Mouse (Mus musculus) thymus, postnatal 36 days (tissue): ENCODE measurements around the gene Ccpg1.

Experiments
- DNase-seq, 2 experiments: peaks; one replicate each; pipeline ENCODE4 v3.0.0; 2022; ENCODE audit warnings: mixed read lengths in 2 of 2

The Ccpg1 gene

GRCm38 (mm10) chr9:72996167-72996566 is 10.9 kb downstream of the Ccpg1 start:
- no peak for DNase-seq

GRCm38 (mm10) chr9:72996806-72997205 is 11.6 kb downstream of the Ccpg1 start:
- no peak for DNase-seq

DNA sequence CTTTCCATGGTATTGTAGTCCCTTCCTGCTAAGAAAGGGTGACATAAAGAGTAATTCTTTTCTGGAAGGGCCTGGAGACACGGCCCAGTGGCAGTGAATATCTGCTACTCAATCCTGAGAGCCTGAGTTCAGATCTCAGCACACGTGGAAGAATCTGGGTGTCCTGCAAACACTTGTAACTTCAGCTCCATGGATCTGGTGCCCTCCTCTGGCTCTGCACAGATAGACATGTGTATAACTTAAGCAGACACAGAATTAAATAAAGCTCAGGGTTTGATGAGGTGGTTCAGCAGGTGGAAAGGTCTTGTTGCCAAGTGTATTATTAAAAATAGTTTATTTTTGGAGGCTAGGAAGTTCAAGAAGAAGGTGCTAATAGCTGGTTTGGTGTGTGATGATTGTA is 15.3 kb downstream of the Ccpg1 start:
- DNase-seq: no peak

- no peak for DNase-seq
These were observed 16.2 kb downstream of the Ccpg1 start for GRCm38 (mm10) chr9:73001314-73002011.

DNA sequence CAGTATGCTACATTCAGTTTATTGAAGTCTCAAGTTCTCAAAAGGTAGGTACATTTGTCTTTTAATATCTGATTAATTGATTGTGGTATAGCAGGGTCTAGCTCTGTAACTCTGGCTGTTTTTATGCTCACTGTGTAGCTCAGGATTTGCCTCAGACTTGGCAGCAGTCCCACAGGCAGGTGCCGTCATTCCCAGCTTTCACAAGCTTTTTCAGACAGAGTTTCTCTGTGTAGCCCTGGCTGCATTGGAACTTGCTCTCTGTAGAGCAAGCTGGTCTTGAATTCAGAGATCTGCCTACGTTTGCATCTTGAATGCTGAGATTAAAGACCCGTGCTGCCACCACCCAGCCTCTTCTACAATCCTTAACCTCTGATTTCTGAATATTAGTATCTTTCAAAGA is 16.9 kb downstream of the Ccpg1 start:
- DNase-seq: no peak

- DNase-seq: no peak
These were observed 18.8 kb downstream of the Ccpg1 start for GRCm38 (mm10) chr9:73004076-73004475.

DNA sequence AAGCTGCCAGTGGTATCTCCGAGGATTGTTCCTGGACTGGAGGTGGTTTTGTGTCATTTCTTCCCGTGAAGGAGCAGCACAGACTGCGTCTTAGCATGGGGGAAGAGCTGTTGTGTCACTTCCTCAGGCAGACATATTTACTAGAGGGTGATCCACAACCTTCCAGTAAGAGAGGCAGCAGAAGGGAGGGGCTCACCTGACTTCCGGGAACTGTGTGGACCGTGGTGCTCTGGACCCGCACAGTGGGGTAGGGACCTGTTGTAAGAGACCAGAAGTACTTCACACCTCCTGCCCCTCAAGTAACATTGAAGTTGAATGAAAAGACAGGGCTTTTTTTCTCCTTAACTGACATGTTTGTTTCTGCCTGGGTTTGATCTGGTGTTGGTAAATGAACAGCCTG is 19.9 kb downstream of the Ccpg1 start:
- no peak for DNase-seq

GRCm38 (mm10) chr9:73006175-73006574 is 20.9 kb downstream of the Ccpg1 start:
- DNase-seq: peak in 1 of 2 experiments; percentile 11

GRCm38 (mm10) chr9:73008384-73008783 is 23.2 kb downstream of the Ccpg1 start:
- no peak for DNase-seq

DNA sequence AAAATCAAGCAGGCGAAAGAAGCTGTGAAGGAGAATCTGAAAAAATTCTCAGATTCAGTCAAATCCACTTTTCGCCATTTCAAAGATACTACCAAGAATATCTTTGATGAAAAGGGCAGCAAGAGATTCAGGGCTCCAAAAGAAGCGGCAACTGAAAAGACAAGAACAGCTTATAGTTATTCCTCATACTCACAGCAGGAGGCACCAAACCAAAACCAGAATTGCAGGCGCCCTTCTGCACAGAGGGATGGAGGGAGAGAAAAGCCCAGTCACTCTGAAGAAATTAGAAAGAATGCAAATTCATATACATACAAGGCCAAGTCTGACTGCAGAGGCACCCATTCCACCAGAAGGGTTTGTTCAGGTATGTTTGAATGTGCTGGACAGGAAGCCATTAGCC is 27.4 kb downstream of the Ccpg1 start:
- no peak for DNase-seq

DNA sequence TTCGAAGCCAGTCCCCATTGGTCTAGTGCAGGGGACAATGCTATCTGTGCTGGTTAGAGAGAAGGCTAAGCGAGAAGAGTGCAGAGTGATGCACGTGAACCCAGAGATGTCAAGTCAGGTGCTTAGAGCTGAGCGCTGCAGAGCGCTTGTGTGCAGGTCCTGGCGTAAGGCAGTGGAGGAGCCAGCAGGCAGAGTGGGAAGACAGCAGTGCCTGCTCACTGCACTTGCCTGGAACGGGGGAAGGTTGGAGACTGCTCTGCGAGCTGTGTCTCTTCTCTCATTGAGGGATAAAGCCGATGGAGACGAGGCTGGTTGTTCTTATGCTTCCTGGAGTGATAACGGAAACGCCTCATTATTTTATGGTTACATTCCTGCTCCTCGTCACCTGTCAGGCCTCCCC is 29.5 kb downstream of the Ccpg1 start:
- no peak for DNase-seq

GRCm38 (mm10) chr9:73019841-73020240 is 34.6 kb downstream of the Ccpg1 start:
- DNase-seq: no peak

GRCm38 (mm10) chr9:73020566-73021097 is 35.4 kb downstream of the Ccpg1 start:
- DNase-seq: no peak

GRCm38 (mm10) chr9:73025818-73026636 is 40.8 kb downstream of the Ccpg1 start:
- no peak for DNase-seq

DNA sequence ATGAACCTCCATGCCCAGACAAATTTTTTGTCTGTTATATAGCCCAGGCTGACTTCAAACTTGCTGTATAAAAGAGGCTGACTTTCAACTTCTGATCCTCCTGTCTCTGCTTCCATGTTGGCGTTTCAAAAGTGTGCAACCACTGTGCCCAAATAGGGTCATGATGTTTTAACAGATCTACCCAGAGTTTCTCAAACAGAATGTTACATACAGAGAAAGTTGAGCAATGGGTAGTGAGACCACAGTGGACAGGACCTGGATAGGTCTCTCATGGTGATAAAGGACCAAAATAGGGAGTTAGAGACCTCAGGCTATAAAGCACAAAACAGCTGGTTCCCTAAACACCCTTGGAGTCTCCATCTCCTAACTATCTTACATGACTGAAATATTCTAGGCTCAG is 45.2 kb downstream of the Ccpg1 start:
- no peak for DNase-seq

- no peak for DNase-seq
These were observed 46.2 kb downstream of the Ccpg1 start for GRCm38 (mm10) chr9:73031421-73031820.

DNA sequence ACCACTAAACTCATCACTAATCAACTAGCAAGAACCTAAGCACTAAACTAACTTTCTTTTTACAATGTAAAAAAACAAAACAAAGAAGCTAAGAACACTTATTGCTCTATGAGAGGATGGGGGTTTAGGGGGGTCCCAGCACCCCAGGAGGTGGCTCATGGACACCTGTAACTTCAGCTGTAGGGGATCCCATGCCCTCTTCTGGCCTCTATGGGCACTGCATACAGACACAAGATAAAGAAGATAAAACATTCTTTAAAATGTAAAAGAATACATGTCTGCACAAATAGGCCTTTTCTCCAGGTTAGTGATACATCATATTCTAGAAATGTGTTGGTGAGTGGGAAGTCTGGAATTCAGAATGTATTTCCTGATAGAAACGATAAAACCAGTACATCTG is 48.2 kb downstream of the Ccpg1 start:
- no peak for DNase-seq

DNA sequence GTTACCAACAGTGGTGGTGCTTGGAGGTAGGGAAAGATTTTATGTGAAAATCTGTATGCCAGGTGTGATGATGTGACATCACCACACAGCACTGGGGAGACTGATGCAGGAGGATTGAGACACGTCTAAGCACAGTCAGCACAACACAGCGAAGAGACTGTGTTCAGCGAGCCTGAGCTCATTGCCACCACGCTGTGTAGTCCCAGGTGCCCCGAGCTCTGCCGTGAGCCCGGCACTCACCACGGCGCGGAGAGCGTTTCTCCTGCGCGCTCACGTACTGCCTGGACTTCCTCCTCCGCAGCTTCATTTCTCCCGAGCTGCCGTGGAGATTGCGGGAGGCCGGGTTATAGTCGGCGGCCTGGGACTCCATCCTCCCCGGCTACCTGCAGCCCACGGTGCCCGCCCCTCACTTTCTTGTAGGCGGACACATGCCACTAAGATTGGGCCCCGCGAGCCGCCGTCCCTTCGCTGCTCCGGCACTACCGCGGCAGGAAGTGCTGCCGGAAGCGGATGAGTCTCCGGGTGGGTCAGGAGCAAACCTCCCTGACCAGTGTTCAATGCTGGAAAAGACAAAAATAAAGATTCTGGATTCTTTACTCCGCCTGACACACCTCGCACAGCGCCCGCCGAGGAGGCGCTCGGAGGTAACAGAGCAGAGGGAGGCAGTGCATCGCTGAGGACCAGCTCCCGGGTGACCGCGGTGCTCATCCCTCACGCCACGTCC is 54.2 kb downstream of the Ccpg1 start:
- peak; percentile 93 to 94 for DNase-seq

DNA sequence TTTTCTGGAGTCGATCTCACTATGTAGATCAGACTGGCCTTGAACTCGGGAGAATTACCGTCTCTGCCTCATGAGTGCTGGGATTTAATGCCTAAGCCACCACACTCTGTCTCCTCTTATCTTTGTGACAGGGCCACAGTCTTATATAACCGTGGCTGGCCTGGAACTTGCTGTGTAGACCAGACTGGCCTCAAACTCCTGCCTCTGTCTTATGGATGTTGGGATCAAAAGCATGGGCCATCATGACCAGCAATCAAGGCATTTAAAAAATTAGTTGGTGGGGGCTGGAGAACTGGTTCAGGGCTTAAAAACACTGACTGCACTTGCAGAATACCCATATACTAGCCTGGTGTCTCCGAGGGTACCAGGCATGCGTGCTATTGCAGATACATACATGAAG is 54.9 kb downstream of the Ccpg1 start, which contains the start of gene Pigb:
Pigb (minus strand) TSS at position 299 of the 400 bp plus-strand sequence.
- no peak for DNase-seq

DNA sequence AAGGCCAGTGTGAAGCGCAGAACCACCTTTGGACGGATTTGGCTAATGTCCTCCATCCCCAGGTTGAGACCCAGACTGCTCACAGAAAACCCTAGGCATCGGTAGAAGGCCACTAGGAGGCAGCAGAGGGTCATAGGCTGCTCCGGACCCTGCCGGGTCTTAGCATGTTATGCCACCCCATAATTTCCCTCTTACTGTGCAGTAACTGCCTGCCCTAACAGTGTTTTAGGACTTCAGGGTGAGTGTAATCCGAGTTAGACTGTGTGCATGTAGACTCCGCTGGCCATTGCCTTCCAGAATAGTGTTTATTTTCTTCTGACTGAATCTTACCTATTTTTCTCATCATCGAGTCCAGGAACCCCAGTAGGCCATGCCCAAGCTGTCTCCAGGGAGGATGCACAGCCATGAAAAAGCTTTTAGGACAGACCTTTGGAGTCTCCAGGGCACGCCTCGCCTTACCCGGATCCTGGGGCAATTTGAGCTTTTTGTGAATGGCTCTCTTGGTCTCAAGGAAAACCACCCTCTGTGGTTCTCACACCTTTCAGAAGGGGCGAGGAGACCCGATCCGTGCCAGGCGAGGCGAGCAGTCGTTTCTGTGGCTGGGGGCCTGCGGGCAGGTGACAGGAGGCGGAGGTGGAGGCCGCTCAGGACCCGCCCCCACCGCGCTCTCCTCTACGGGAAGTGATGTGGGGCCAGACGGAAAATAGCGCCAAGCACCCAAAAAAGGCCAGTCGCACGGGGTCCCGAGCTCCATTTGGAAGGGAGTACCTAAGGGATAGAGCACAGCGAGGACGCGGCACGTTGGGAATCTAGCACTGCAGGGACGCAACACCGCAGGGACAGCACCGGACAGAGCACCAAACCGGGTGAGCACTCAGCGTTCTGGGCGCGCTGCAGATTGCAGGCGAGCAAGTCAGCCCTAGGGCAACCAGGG is 59.2 kb downstream of the Ccpg1 start, which contains the start of gene Rab27a:
Rab27a (plus strand) TSS at position 709 of the 934 bp plus-strand sequence.
- peak; percentile 85 for DNase-seq

GRCm38 (mm10) chr9:73045204-73045603 is 60.0 kb downstream of the Ccpg1 start:
- peak in 1 of 2 experiments; percentile 14 for DNase-seq

- no peak for DNase-seq
These were observed 60.5 kb downstream of the Ccpg1 start for GRCm38 (mm10) chr9:73045711-73046110.
